Mouse (Mus musculus): ENCODE results near the gene Cdh13.

GRCm38 (mm10) chr8:119254358-119254757, 970.8 kb downstream of the Cdh13 start:
- TF ChIP-seq CTCF (IDR thresholded peaks at IDR 0.05; ENCODE audit: borderline replicate concordance, insufficient read depth, low read depth, low read length) (no peak), POLR2A (IDR thresholded peaks at IDR 0.05; ENCODE audit: borderline replicate concordance, insufficient read depth, low read length) (no peak)
